Mouse (Mus musculus) kidney, postnatal 0 days (tissue): ENCODE results near the gene Nop53. TPM values are rescaled to one million over a fixed set of nuclear protein-coding genes. Genes with fewer than 3 reads are reported as not detected.

ENCODE experiments used
- ATAC-seq: fragments of 200-750 bp; cut with Nextera tagmentation; replicated peaks from 2 replicates; pipeline ENCODE4 v1.8.0; 2017; ENCODE audit warnings: low read depth, moderate number of reproducible peaks, moderate TSS enrichment, moderate library complexity; ENCODE audit not compliant: low FRiP score
- DNase-seq: peaks from one replicate; pipeline ENCODE4 v3.0.0-alpha.2; 2016; ENCODE audit warnings: low spot score
- H3K27ac ChIP-seq: fragments of 300-500 bp; sonication (generic); 2 replicates; pipeline ENCODE4 v1.5.1; 2014; ENCODE audit warnings: mild to moderate bottlenecking
- H3K27me3 ChIP-seq: fragments of 300-500 bp; sonication (generic); 2 replicates; pipeline ENCODE4 v1.6.1; 2014; ENCODE audit warnings: low read length, mixed read lengths; ENCODE audit not compliant: insufficient read depth
- H3K36me3 ChIP-seq: fragments of 300-500 bp; sonication (generic); 2 replicates; pipeline ENCODE4 v1.6.1; 2014; ENCODE audit warnings: low read length, mixed read lengths; ENCODE audit not compliant: insufficient read depth
- H3K4me1 ChIP-seq: fragments of 300-500 bp; sonication (generic); replicated peaks from 2 replicates; pipeline ENCODE4 v1.6.1; 2014; ENCODE audit warnings: antibody characterized with exemption, low read length, mixed read lengths; ENCODE audit not compliant: insufficient read depth
- H3K4me2 ChIP-seq: fragments of 300-500 bp; sonication (generic); 2 replicates; pipeline ENCODE4 v1.6.1; 2014; ENCODE audit warnings: mild to moderate bottlenecking, low read length, moderate library complexity, mixed read lengths
- H3K4me3 ChIP-seq: fragments of 300-500 bp; sonication (generic); replicated peaks from 2 replicates; pipeline ENCODE4 v1.5.1; 2014; ENCODE audit warnings: low read depth, low read length
- H3K9ac ChIP-seq: fragments of 300-500 bp; sonication (generic); 2 replicates; pipeline ENCODE4 v1.6.1; 2014; ENCODE audit warnings: low read depth, low read length
- H3K9me3 ChIP-seq: fragments of 300-500 bp; sonication (generic); replicated peaks from 2 replicates; pipeline ENCODE4 v1.6.1; 2016; ENCODE audit warnings: low read length, inconsistent platforms, mixed read lengths
- CTCF ChIP-seq: IDR thresholded peaks from 2 replicates; pipeline ENCODE4 v1.5.1; 2016; ENCODE audit warnings: antibody characterized with exemption, low read depth, mild to moderate bottlenecking, moderate library complexity
- WGBS: fragments of 180-500 bp; shearing (Covaris S2); extraction: QIAGEN DNeasy Blood & Tissue Kit; methylation state at CpG from one replicate; pipeline ENCODE4 v1.1.7; 2014; 5-methylcytosine and 5-hydroxymethylcytosine counted together
- polyA plus RNA-seq: library from polyadenylated mRNA; unstranded; fragments of >200 nt; fragmentation: Nextera tagmentation; extraction: Ambion mirVana; gene quantifications from 2 replicates; pipeline ENCODE4 v1.2.1, GENCODE M21; 2015

The Nop53 gene
- polyA plus RNA-seq, 1 experiment from 2014 or later, result 221 TPM

GRCm38 (mm10) chr7:15930543-15930942 lies 15.3 kb downstream of the Nop53 start:
- Histone ChIP-seq H3K4me1 (no peaks in the 10 kb centered on the region), H3K9me3 (no peaks in the 10 kb centered on the region), H3K4me2 (no peak overlapping the region), H3K27ac (no peak overlapping the region), H3K36me3 (no peaks in the 10 kb centered on the region), H3K4me3 (no peak overlapping the region), H3K9ac (no peak overlapping the region), H3K27me3 (no peaks in the 10 kb centered on the region)
- peak; percentile 10; the same call in 1 of the 2 replicates for TF ChIP-seq CTCF
- 64% methylated on average over 2 of the region's 2 CpGs for WGBS
- no peak for DNase-seq
- ATAC-seq, result no peak

DNA sequence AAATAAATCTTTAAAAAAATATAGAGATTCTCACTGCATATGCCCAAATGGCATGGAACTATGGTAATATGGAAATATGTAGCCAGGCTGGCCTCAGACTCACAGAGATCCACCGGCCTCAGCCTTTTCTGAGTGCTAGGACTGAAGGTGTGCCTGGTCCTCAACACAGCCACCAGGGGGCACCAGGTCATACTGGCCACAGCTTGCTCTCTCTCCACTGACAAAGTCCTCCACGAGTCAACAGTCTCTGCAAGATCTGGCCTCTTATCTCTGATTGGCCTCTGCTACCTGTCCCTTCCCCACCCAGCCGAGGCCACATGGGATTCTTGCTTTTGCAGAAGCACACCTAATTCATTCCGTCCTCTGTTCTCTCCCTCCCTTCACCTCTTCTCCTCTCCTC lies 16.0 kb downstream of the Nop53 start:
- H3K36me3 ChIP-seq, result no peaks in the 10 kb centered on the region
- H3K9me3 ChIP-seq, result no peaks in the 10 kb centered on the region
- 37% methylated on average over 4 of the region's 4 CpGs for WGBS
- ATAC-seq, result peak; percentile 37
- no peaks in the 10 kb centered on the region for H3K4me1 ChIP-seq
- DNase-seq, result peak; percentile 65
- H3K9ac ChIP-seq, result no peak overlapping the region
- no peak overlapping the region for H3K4me3 ChIP-seq
- peak; percentile 78 for TF ChIP-seq CTCF
- no peak overlapping the region for H3K4me2 ChIP-seq
- H3K27me3 ChIP-seq, result no peaks in the 10 kb centered on the region
- no peak overlapping the region for H3K27ac ChIP-seq

- Histone ChIP-seq H3K36me3 (peaks cover 16% of the 10 kb centered on the region; the same call in 1 of the 2 replicates), H3K27ac (peak within 1 kb of the TSS; percentile 83), H3K9me3 (no peaks in the 10 kb centered on the region), H3K27me3 (no peaks in the 10 kb centered on the region), H3K9ac (peak within 1 kb of the TSS; percentile 89), H3K4me1 (peaks cover 10% of the 10 kb centered on the region), H3K4me2 (peak within 1 kb of the TSS; percentile 70), H3K4me3 (peak within 1 kb of the TSS; percentile 72)
- TF ChIP-seq CTCF, result no peak
- peak; percentile 97 for DNase-seq
- under 1% methylated on average over 33 of the region's 33 CpGs for WGBS
- ATAC-seq, result peak; percentile 93
Observed at GRCm38 (mm10) chr7:15922220-15922773, 23.6 kb downstream of the Nop53 start, which contains the start of gene Selenow. Gene Selenow, minus strand, starts transcription at chr7:15922402.

- 2% methylated on average over 10 of the region's 10 CpGs for WGBS
Observed at GRCm38 (mm10) chr7:15921796-15922195, 24.1 kb downstream of the Nop53 start.

GRCm38 (mm10) chr7:15920645-15921190 lies 25.2 kb downstream of the Nop53 start:
- H3K9me3 ChIP-seq, result no peaks in the 10 kb centered on the region
- peaks cover 10% of the 10 kb centered on the region for H3K4me1 ChIP-seq
- peak overlapping the region; percentile 72 for H3K4me3 ChIP-seq
- no peak for ATAC-seq
- H3K36me3 ChIP-seq, result peaks cover 16% of the 10 kb centered on the region; the same call in 1 of the 2 replicates
- DNase-seq, result no peak
- no peaks in the 10 kb centered on the region for H3K27me3 ChIP-seq
- H3K27ac ChIP-seq, result no peak overlapping the region
- H3K9ac ChIP-seq, result 0 out of 2 replicates have a peak overlapping the region, but pooled peaks have one; percentile 46
- 89% methylated on average over 6 of the region's 6 CpGs for WGBS
- H3K4me2 ChIP-seq, result peak overlapping the region; percentile 70
- TF ChIP-seq CTCF, result no peak

More at GRCm38 (mm10) chr7:15921796-15922195, 24.1 kb downstream of the Nop53 start:
- peak overlapping the region; percentile 72 for H3K4me3 ChIP-seq
- no peaks in the 10 kb centered on the region for H3K27me3 ChIP-seq
- peak overlapping the region; percentile 83 for H3K27ac ChIP-seq
- TF ChIP-seq CTCF, result 0 out of 2 replicates have a peak, but pooled peaks have one; percentile 0
- ATAC-seq, result peak; percentile 52
- peaks cover 16% of the 10 kb centered on the region; the same call in 1 of the 2 replicates for H3K36me3 ChIP-seq
- H3K4me2 ChIP-seq, result peak overlapping the region; percentile 70
- H3K4me1 ChIP-seq, result peaks cover 10% of the 10 kb centered on the region
- H3K9me3 ChIP-seq, result no peaks in the 10 kb centered on the region
- peak overlapping the region; percentile 89 for H3K9ac ChIP-seq
- DNase-seq, result peak; percentile 78

- 86% methylated on average over 9 of the region's 9 CpGs for WGBS
- H3K4me3 ChIP-seq, result no peak overlapping the region
- peaks cover 10% of the 10 kb centered on the region for H3K4me1 ChIP-seq
- ATAC-seq (no peak), DNase-seq (no peak)
- peak overlapping the region; percentile 70; the same call in 1 of the 2 replicates for H3K4me2 ChIP-seq
- H3K36me3 ChIP-seq, result peaks cover 16% of the 10 kb centered on the region; the same call in 1 of the 2 replicates
- H3K27me3 ChIP-seq, result no peaks in the 10 kb centered on the region
- no peak for TF ChIP-seq CTCF
- H3K27ac ChIP-seq, result no peak overlapping the region
- H3K9ac ChIP-seq, result no peak overlapping the region
- no peaks in the 10 kb centered on the region for H3K9me3 ChIP-seq
Observed at GRCm38 (mm10) chr7:15919947-15920346, 25.9 kb downstream of the Nop53 start.
